Mouse (Mus musculus) kidney, postnatal 25 days (tissue): ENCODE results near the gene Nemp1.

ENCODE experiments used
- DNase-seq, 2 experiments: peaks; one replicate each; pipeline ENCODE4 v3.0.0; 2021; ENCODE audit warnings: mixed read lengths in 2 of 2

The Nemp1 gene

DNA sequence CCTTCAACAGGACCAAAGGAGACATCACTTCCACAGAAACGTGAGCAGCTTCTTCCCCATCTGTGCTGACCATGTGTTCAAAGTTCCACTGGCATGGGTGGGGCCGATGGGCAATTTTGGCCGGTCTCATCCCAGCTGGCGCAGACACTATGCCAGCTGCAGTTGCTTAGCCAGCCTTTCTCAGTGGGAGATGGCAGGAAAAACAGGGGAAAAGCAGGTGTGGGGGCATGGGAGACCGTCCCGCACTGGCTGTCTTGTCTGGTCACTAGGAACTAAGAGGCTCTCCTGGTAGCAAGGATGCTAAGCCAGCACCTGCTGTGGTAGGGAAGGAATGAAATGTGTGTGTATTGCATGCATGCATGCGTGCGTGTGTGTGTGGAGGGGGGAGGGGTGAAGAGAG lies 61.7 kb downstream of the Nemp1 start:
- no peak for DNase-seq

DNA sequence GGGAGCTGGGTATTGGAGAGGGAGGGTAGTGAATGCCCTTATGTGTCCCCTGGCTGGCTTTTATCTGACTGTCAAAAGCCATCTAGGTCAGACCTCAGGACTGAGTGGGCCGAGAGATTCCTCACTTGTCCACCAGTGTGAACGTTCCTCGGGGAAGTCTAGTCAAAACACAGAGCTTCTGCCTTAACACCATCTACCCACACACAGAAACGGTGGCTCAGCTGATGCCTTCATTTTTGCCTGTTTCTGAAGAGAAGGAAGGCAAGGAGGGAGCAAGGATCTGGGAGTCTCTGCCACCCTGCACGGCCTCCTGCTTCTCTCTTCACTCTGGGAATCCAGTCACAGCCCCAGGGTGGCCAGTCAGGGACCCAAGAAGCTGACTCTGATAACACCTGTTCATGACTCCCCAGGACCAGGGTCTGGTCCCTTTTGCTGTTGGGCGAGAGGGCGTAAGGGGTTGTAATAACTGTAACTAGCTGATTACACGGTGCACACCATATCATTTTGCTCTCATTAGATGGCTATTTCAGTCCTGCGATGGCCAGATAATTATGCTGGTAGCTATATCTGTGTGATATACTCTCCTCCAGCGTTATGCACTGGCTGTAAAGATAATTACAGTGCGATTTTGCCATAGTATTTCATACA lies 63.7 kb downstream of the Nemp1 start:
- no peak for DNase-seq

DNA sequence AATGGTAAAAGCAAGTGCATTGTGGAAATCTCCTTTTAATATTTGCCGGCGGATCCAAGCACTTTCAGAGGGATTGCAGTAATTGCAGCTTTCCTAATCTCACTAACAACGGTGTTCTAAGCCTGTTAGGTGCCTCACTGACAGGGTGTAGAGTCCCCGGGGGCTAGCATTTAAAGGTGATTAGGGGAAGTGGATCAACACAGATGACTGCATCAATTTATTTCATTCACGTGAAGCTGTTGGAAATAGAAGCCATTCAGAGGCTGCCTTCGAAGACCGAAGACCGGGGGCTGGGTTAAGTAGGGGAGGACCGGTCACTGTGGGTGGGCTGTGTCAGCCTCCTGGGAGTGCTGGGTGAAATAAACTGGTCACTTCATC lies 64.2 kb downstream of the Nemp1 start:
- DNase-seq = no peak

DNA sequence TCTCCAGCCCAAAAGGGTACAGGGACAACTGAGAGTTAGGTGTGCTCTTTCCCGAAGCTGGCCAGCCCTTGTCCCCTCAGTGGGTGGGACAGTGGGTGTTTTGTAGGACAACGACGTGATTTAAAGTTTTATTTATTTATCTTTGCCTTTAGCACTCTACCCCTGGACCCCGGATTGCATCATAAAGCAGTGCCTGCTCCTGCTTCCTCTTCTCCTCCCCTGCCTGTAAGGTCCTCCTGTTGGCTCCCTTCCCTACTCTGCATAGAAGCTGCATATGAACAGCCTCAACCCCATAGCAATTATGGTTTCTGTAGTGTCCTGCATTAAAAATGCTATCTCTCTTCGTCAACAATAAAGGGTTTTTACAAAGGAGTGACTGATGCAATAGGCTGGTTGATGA lies 64.7 kb downstream of the Nemp1 start:
- DNase-seq = no peak

DNA sequence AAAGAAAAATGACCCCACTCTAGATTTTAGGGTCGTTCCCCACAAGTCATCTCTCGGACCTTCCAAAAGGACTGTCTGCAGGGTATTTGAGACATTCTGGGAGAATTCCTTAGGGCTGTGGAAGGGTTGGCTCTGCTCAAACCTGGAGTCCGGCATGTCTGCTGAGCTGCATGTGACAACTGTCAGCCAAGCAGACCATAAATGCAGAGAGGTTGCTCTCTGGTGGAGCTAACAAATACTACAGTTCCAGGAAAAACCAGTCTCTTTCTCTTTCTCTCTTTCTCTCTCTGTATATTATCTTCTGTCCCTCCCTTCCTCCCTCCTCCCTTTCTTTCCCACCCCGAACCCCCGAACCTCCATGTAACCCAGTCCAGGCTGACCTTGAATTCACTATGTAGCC lies 67.7 kb downstream of the Nemp1 start:
- DNase-seq = no peak

DNA sequence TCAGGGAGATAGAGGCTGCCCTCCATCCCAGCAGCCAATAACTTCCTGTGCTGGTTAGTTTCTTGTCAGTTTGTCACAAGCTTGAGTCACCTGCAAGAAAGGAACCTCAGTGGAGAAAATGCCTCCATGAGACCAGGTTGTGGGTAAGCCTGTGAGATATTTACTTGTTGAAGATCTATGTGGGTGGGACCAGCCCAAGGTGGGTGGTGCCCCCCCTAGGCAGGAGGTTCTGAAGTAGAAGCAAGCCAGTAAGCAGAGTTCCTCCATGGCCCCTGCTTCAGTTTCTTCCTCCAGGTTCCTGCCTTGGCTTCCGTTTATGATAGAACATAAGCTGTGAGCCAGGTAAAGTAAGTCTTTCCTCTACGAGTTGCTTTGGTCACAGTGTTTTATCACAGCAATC lies 69.6 kb downstream of the Nemp1 start:
- DNase-seq = no peak

DNA sequence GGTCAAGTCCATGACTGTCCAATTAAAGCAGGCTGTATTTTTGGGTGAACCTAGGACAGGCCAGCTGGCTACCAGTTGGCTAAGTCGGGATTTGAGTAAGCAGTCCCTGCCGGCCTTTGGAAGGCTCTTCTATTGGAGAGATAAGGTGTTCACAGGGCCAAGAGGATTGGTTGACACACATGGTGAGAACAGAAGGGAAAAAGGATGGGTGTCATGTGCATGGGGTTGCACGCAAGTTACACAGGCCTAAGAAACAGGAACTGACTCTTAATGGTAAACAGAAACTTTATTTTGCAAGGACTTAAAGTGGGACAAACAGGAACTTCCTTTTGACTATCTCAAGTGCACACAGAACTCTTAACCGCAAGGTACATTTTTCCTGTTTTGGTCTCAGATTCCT lies 70.2 kb downstream of the Nemp1 start:
- no peak for DNase-seq

DNA sequence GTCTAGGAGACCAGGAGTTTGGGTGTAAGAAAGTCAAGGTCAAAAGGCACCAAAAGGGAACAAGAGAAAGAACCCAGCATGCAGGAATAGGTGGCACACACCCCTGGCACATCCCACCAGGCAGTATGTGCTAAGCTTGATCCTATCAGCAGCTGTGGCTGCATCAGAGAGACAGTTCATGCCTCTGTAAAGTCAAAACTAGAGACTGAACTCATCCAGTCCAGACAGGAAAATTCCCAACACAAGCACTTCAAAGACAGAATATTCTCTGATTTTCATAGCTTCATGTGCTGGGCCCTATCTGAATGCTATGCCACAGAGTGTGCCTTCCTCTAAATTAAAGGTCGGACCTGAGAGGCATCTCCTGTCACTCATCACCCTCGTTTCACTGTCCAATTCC lies 70.9 kb downstream of the Nemp1 start:
- no peak for DNase-seq

DNA sequence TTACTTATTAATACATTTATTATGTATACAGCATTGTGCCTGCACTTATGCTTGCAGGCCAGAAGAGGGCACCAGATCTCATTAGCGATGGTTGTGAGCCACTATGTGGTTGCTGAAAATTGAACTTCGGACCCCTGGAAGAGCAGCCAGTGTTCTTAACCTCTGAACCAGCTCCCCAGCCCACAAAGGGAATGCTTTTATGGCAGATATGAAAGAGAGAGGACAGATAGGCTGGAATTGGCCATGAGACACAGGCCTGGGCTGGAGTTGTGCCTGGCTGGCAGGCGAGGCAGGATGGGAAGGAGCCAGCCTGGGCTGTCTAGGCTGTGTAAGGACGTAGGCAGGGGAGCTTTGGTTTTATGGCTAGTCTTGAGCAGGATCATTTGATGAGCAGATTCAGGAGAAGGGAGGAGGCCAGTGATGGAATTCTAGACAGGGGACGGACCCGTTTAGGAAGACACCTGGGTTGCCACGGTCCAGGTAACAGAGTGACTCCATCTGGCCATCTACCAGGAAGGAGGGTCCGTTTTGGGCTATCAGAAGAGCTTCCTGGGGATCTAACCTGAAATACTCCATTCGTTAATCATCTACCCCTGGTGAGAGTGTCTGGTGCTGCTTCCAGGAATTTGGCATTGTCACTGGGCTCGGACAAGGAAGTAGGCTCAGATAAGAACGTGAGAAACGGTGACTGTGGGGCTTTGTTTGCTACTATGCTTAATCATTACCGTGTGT lies 71.6 kb downstream of the Nemp1 start:
- DNase-seq = peak; percentile 40 to 63

DNA sequence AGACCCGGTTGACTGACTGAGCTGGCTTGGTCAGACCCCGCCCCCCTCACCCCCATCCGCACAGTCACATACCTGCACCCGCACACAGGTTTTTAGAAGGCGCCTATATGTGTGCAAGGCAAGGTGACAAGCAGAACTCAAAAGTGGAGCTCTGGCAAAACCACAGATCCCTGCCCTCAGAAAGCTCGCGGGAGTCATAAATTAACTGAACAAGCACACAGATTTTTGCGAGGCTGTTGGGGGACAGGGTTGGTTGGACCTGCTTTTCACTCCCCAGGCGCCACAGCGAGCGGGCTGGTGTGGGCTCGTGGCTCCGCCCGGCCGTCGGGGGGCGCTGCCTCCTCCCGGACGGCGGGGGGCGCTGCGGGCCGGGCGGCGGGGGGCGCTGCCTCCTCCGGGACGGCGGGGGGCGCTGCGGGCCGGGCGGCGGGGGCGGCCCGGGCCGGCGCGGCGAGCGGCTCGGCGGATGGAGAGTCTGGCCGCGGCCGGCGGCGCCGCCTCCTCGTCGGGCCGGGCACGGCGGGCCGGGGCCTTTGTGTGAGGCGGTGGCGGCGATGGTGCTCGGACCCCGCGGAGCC lies 72.5 kb downstream of the Nemp1 start, which contains the start of gene Zbtb39:
Gene Zbtb39 (plus strand): TSS at position 456 of the 578 bp plus-strand sequence.
- peak; percentile 78 to 91 for DNase-seq

DNA sequence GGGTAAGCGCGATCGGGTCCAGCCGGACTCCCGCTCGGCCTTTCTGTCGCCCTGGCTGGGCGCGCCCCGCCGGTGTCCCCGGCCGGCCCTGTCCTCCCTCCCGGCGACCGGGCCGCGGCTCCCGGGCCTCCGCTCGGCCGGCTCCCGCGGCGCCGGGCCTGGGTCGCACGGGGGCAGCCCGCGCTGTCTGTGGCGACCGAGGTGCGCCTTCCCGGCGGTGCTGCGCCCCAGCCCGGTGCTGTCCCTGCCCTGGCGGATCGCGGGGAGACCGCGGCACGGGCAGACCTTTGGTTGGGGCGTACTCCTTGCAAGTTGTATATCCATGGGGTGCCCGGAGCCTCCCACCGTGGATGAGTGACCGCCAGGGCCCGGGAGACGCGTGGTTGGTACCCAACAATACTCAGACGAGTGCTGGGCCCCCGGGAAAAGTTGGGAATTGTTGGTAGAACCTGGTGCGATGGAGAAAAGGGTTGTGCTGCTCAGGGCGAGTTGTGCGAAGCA lies 73.0 kb downstream of the Nemp1 start:
- DNase-seq = peak; percentile 31 to 63

DNA sequence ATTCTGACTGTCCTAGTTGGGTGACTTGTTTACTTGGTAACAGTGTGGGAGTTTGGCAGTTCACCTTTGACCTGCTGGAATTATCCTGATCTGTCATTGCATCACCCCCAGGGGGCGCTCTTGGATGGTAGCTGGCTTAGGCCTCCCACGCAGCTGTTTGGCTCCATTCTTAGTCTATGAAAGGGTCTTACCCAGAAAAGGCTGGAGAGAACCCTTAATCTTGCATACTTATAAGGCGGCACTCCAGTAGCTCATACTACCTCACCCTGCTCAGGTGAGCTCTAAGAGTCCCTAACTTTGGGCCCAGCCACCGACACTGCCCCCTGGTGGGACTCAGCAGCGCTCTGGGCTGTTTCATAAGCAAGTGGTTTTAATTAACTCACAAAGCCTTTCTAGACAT lies 78.0 kb downstream of the Nemp1 start:
- DNase-seq = peak; percentile 68 to 73

DNA sequence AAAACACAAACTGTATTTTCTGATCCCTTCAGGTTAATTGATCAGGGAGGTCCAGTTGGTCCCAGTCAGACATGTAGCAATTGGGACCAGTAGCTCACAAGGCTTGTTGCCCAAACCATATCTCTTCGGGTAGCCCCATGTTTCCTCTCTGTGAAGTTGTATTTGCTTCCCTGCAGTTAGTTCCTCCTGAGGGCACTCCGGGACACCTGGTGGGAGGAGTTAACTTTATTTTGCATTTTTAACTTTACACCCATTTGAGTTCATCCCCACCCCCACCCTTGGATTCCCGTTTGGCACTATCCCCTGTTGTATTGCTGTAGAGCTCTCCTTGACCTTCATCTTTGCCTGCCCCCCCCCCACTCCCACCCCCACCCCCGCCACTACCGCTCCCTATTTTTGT lies 79.2 kb downstream of the Nemp1 start:
- DNase-seq = no peak

DNA sequence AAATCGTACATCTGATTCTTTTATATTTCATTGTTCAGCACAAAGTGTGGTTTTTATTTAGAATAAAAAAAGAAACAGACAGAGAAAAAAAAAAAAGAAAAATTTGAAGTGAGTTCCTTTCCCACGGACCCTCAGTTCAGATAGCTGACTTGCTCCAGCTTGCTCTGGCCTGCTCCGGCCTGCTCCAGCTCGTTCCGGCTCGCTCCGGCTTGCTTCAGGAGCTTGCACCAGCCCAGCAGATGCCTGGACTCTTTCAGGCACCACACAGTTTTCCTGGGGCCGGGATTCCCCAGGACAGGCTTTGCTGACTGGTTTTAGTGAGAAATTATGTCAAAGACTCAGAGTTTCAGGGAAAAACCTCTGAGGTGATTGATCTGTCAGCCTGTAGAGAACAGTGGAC lies 80.6 kb downstream of the Nemp1 start:
- peak; percentile 76 to 86 for DNase-seq

DNA sequence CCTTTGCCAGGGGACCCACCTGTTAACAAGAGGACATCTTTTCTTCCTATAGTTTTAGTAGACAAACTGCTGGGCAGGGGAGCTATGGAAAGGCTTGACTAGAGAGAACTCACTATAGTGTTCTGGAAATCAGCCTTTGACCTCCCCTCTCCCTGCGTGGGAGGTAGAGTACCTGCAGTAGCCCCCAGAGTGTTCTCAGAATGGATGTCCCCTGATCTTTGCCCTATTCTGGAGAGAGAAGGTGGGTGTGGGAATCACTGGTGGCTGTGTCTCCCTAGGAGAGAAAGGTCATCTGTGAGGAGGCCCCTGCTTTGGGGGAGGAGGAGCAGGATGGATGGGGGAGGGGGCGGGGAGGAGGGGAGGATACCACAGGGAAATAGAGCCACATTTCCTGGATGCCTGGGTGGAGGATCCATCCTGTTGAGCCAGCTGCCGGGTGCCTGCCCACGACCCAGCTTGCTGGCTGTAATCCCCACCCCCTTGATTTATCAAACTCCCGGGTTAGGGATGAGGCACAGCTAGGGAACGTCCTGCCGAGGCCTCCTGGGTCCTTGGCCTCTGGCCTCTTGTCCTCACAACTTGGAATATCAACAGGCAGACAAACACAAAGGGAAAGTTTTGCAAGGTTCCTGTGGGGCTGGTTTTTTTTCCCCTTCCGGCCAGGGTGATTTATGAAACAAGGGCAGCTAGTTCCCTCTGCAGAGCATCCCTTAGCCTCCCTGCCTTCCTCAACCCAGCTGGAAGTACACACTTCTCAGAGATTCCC lies 82.3 kb downstream of the Nemp1 start:
- DNase-seq = peak; percentile 73 to 91

DNA sequence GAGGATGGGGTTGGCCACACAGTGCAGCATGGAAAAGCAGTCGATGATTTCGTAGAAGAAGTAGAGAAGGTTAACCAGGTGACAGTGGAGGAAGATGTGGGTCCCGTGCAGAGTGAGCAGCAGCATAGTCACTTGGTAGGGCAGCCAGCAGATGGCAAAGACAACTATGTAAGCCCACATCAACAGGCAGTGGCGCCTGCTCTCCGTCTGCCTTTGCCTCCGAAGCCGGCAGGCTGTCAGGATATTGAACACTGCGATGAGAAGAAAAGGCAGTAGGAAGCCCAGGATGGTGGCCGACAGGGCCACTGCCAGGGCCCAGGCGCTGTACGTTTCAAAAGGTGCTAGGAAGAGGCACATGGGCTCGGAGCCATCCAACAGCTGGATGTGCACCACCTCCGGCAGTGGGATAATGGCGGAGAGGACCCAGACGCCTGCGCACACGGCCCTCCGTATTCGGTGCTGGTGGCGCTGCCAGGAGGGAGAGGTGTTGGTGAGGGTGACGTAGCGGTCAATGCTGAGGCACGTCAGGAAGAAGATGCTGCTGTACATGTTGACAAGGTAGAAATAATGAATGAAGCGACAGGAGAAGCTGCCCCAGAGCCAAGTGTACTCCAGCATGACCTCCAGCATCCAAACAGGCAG lies 83.6 kb downstream of the Nemp1 start:
- DNase-seq = peak in 1 of 2 experiments; percentile 64
